Mouse (Mus musculus) frontal cortex, adult (tissue): ENCODE data around the gene Pdcl3.
A peak's percentile ranks its signal among the peaks of the same experiment; 100 is the strongest.

ENCODE experiments used
- ATAC-seq: cut with Nextera tagmentation; 2 replicates; pipeline ENCODE4 v1.9.2; 2017; ENCODE audit warnings: mild to moderate bottlenecking, moderate library complexity, mixed read lengths; ENCODE audit not compliant: low TSS enrichment

The Pdcl3 gene

GRCm38 (mm10) chr1:38985308-38985707, at the start of gene Pdcl3:
Gene Pdcl3, plus strand, starts transcription at chr1:38985608.
- no peak for ATAC-seq

- peak; percentile 44 for ATAC-seq
Measured at GRCm38 (mm10) chr1:38936780-38937179, 48.6 kb upstream of the Pdcl3 start.

DNA sequence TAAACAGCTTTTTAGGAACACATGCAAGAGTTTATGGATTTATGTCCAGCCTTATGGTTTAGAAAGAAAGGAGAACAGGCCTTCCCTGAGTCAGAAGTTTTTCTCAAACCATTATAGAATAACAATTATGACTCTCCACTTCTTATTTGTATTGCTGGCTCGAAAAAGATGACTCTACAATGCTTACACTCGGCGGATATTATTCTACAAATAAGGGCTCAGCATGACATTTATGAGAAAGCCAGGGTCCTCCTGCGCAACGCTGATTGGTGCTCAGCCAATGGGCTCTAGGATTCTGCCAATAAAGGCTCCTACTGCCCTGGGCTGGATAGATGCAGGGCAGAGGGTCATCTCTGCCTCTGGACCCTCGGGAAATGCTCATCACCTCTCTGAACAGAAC, 46.6 kb upstream of the Pdcl3 start, which contains the start of gene Nms:
Nms (plus strand) TSS at position 301 of the 400 bp plus-strand sequence.
- ATAC-seq: no peak

- no peak for ATAC-seq
Measured at GRCm38 (mm10) chr1:38939608-38940007, 45.8 kb upstream of the Pdcl3 start.

- no peak for ATAC-seq
Measured at GRCm38 (mm10) chr1:38956457-38956856, 29.0 kb upstream of the Pdcl3 start.

- no peak for ATAC-seq
Measured at GRCm38 (mm10) chr1:38969116-38969515, 16.3 kb upstream of the Pdcl3 start.

DNA sequence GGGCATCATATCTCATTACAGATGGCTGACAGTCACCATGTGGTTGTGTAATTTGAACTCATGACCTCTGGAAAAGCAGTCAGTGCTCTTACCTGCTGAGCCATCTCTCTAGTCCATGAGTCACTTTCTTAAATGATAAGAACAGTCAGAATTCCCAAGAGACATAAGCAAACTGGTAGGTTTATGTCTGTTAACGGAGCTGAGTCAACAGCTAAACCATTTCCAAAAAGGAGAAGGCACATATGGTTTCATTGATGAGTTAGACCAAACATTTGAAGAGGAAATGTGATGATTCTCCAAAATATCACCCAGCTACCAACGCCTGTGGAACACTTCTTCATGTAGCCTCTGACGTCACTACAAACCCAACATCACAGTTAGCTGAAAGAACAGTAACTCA, 13.7 kb upstream of the Pdcl3 start:
- peak; percentile 70 for ATAC-seq

GRCm38 (mm10) chr1:38972986-38973592, 12.3 kb upstream of the Pdcl3 start:
- ATAC-seq: peak; percentile 85

DNA sequence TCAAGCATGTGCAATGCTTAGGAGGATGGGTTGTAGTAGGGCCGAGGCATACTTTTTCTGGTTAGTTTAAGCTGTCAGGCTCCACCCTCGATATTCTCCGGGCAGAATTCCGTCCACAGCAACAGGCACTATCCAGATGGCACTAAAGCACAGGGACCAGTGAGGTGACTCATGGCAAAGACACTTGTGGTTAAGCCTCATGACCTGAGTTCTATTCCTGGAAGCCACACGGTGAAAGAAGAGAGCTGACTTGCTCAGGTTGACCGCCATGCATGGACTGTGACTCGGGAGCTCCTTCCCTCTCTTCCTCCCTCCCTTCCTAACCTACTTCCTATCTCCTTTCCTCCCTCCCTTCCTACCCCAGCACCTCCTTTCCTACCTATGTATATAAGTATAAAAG, 5.5 kb upstream of the Pdcl3 start:
- ATAC-seq: no peak

DNA sequence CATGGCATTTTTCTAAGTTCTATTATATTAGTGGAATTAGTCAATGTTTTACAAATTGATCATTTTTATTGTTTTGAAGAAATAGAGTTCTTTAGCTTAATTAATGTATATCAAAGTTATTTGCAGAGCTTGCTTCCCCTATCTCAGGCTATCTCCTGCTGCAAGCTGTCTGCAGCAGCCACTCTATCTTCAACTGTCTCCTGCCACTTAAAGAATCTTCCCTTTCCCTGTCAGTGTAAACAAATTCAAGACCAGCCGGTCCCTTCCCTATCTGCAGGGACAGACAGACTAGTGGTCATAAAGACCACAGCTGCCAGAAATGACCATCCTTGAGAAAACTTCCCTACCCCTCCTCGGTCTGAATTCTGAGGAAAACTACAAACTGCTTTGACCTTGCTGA, 1.5 kb upstream of the Pdcl3 start:
- ATAC-seq: no peak

DNA sequence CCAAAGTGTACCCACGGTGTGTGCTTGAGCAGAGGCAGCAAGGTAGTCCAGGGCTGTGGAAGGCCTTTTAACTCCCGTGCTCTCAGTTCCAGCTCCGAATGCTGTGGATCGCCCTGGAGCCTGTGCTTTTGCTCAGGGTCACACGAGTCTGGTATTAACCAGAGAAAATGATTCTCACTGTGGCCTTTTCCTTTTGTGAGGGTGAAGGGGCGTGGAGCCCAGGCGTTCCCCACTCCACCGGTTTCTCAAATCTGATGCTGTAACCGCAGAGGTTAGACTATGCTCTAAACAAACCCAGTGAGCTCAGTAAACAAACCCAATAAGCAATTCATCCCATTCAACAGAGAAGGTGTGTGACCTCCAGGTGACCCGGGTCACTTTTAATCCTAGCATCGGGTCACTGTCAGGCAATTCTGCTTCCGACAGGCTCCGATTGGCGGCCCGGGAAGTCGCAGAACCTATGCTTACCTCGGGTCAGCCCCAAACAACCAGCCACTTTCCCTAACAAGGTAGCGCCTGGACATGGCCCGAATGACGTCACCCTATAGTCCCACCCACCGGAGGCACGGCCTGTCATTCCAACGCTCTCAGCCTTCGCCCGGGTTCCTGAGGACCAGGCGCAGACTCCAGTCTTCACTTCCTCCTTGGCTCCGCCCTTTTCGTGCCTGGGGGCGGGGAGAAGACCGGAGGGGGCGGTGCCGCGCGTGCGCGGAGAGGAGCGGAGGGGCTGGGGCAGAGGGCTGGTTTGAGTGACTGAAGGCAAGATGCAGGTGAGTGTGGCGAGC, 1.9 kb downstream of the Pdcl3 start:
- peak; percentile 98 for ATAC-seq

DNA sequence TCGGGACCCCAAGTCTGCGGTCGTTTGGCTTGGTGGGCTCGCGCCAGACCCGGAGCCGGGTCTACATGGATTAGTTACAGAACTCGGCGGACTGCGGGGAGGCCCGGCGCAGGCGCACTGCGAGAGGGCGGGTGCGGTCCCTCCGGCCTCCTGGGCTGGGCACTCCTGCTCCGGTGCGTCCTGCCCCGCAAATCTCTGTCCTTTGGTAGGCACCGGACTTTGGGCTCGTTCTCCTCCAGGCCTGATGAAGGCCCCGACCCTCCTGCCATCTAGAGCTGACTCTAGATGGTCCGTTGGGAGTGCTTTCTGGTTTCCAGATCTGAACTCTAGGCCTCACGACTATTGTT, 2.4 kb downstream of the Pdcl3 start:
- peak; percentile 81 for ATAC-seq

DNA sequence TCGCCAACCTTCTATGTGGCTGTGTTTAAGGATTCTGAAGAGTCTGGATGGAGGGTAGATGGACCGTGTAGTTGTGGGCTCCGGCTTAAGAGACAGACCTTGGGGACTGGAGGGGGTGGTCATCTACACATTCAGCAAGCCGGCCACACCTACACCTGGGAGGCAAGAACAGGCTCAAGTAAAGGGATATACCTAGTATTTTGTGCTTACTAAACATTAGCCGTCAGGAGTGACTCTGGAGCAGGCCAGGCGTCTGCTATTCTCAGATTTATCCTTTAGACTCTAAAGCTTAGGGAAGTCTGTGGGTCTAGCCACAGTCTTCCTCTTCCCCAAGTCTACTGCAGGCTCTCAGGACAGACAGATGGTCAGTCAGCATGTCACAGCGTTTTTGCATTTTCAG, 2.9 kb downstream of the Pdcl3 start:
- no peak; the same call in 1 of the 2 replicates for ATAC-seq

DNA sequence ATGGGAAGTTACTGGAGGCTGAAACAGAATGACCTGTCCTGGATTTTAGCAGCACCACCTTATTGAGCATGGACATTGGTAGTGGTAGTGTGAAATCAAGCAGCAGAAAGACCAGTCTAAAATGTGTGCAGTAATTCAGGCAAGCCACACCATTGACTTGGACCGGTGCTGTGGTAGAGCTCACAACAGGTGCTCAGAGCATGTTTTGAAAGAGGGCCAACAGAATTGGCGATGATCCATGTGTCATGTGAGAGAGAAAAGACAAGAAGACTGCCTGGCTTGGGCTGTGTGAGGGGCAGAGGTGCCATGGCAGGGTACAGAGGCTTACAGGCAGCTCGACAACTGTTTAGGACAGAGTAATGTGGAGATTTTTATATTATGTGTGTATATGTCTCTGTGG, 7.0 kb downstream of the Pdcl3 start:
- ATAC-seq: no peak

- peak; percentile 74 for ATAC-seq
Measured at GRCm38 (mm10) chr1:39001106-39001505, 15.7 kb downstream of the Pdcl3 start.

- no peak for ATAC-seq
Measured at GRCm38 (mm10) chr1:39005751-39006354, 20.4 kb downstream of the Pdcl3 start.

DNA sequence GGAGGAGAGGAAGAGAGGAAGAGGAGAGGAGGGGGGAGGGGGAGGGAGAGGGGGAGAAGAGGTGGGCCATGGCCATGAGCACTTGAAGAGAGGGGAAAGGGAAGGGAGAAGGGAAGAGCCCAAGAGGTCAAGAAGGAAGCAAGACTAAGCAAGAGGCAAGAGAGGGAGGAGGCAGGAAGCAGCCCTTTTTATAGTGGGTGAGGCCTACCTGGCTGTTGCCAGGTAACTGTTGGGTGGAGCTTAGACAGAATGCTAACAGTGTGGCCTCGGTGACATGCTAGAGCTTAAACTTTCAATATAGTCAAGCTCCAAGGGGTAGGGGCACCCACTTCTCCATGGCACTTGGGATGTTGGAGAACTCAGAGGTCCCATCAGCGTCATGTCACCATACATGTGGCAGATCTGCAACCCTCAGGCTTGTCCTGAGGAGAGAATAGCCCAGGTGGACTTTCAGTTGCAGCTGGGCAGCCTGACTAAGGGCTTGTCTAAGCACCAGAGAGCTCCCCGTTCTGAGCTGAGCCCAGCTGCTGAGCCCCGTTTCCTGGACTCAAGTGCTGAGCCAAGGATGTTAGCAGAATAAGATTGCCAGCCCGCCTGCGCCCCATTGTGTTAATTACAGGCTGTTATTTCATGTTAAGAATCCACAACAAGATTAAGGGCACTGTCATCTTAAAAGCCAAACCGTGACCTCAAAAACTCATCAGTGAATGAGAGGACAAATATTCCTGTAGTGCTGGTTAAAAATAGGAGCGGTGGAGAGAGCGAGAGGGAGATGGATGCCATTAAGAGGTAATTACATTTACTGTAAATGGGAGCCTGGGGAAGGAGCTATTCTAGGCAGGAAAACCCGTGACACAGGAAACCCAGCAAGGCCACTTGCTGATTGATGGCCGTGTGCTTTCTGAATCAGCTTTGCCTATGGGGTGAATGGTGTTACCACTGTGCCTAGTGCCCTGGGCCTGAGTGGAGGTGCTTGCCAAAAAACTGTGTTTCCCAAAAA, 21.7 kb downstream of the Pdcl3 start:
- ATAC-seq: peak; percentile 24; the same call in 1 of the 2 replicates

- peak; percentile 75 for ATAC-seq
Measured at GRCm38 (mm10) chr1:39010583-39011021, 25.2 kb downstream of the Pdcl3 start.

DNA sequence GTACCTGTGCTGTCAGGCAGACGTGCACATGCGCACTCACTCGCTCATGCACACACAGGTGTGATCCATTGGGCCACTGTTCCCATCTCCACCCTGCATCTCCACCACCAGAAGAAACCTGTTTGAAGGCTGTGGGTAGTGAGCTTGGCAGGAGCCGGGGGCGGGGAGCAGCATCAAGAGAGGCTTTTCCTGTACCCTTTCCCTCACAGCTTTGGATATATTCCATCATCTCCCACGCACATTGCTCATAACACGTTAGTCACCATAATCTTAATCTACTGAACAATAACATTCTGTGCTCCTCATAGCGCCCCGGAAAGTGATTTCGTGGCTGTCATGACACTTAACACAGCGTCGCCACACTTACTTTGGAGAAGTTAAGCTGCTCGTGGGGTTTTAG, 27.2 kb downstream of the Pdcl3 start:
- ATAC-seq: peak; percentile 25; the same call in 1 of the 2 replicates

DNA sequence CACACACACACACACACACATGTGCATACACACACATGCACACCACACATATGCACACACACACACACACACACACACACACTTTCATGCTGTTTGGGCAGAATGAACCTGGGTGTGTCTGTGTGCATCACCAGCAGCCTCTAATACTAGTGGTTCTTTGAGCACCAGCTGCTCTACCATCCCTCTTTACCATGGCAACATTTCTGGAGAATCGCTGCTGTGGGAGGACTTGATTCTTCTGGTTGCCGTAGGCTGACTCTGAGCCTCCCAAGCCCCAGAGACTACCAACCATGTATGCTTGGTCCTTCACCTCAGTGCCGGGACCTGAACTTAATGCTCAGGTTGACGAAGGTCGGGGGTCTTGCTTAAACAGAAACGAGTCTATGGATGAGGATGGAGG, 28.4 kb downstream of the Pdcl3 start:
- ATAC-seq: peak; percentile 75

- ATAC-seq: no peak
Measured at GRCm38 (mm10) chr1:39015529-39015928, 30.1 kb downstream of the Pdcl3 start.

GRCm38 (mm10) chr1:39017871-39018270, 32.5 kb downstream of the Pdcl3 start:
- no peak for ATAC-seq
